Mouse (Mus musculus): ENCODE measurements around the gene Mterf1b.

GRCm38 (mm10) chr5:4193247-4193628 lies 1.1 kb downstream of the Mterf1b start:
- TF ChIP-seq CTCF (conservative IDR thresholded peaks at IDR 0.05 in 1 of 2, IDR thresholded peaks at IDR 0.05 in 1 of 2; ENCODE audit: low read depth in 2 of 2, low read length in 2 of 2) (no peak), CHD2 (IDR thresholded peaks at IDR 0.05; ENCODE audit: low read length) (no peak), HCFC1 (IDR thresholded peaks at IDR 0.05; ENCODE audit: low read depth, low read length) (no peak), RAD21 (IDR thresholded peaks at IDR 0.05; ENCODE audit: low read depth, low read length) (no peak), ZC3H11A (IDR thresholded peaks at IDR 0.05; ENCODE audit: low read depth, low read length) (no peak), EP300 (IDR thresholded peaks at IDR 0.05; ENCODE audit: low read length) (no peak), POLR2A (IDR thresholded peaks at IDR 0.05; ENCODE audit: low read depth, low read length) (no peak), MAZ (IDR thresholded peaks at IDR 0.05; ENCODE audit: low read depth, low read length) (no peak), SMC3 (IDR thresholded peaks at IDR 0.05; ENCODE audit: low read depth, low read length) (no peak), NELFE (IDR thresholded peaks at IDR 0.05; ENCODE audit: low read depth, low read length) (no peak), UBTF (IDR thresholded peaks at IDR 0.05; ENCODE audit: low read depth, low read length) (no peak), JUND (conservative IDR thresholded peaks at IDR 0.05; ENCODE audit: low read depth, low read length) (no peak), ZKSCAN1 (IDR thresholded peaks at IDR 0.05; ENCODE audit: borderline replicate concordance, low read depth, low read length) (no peak)

Measured in CH12.LX (cell line).